Mouse (Mus musculus) testis, postnatal 14 days (tissue): ENCODE data around the gene Fam71f2.

ENCODE experiments used
- DNase-seq: peaks from one replicate; pipeline ENCODE4 v3.0.0; 2021; ENCODE audit warnings: low spot score

Fam71f2 gene

GRCm38 (mm10) chr6:29279293-29279692 is at the start of gene Fam71f2:
Fam71f2 (plus strand) TSS chr6:29279593.
- DNase-seq = no peak

GRCm38 (mm10) chr6:29230386-29230785 is 49.0 kb upstream of the Fam71f2 start:
- DNase-seq = no peak

GRCm38 (mm10) chr6:29231799-29232198 is 47.6 kb upstream of the Fam71f2 start:
- DNase-seq = no peak

- no peak for DNase-seq
Measured at GRCm38 (mm10) chr6:29232321-29232720, 47.1 kb upstream of the Fam71f2 start.

GRCm38 (mm10) chr6:29233710-29234109 is 45.7 kb upstream of the Fam71f2 start:
- no peak for DNase-seq

GRCm38 (mm10) chr6:29234272-29234671 is 45.1 kb upstream of the Fam71f2 start:
- DNase-seq = no peak

GRCm38 (mm10) chr6:29240806-29241205 is 38.6 kb upstream of the Fam71f2 start:
- DNase-seq = peak; percentile 31

GRCm38 (mm10) chr6:29241697-29242096 is 37.7 kb upstream of the Fam71f2 start:
- no peak for DNase-seq

- DNase-seq = no peak
Measured at GRCm38 (mm10) chr6:29242265-29242664, 37.1 kb upstream of the Fam71f2 start.

GRCm38 (mm10) chr6:29245272-29246120 is 33.9 kb upstream of the Fam71f2 start:
- DNase-seq = no peak

GRCm38 (mm10) chr6:29246183-29246582 is 33.2 kb upstream of the Fam71f2 start:
- no peak for DNase-seq

- DNase-seq = no peak
Measured at GRCm38 (mm10) chr6:29246585-29246984, 32.8 kb upstream of the Fam71f2 start.

- no peak for DNase-seq
Measured at GRCm38 (mm10) chr6:29247072-29247471, 32.3 kb upstream of the Fam71f2 start.

- no peak for DNase-seq
Measured at GRCm38 (mm10) chr6:29259418-29259817, 20.0 kb upstream of the Fam71f2 start.

- no peak for DNase-seq
Measured at GRCm38 (mm10) chr6:29261831-29262230, 17.6 kb upstream of the Fam71f2 start.

- no peak for DNase-seq
Measured at GRCm38 (mm10) chr6:29263650-29264455, 15.5 kb upstream of the Fam71f2 start.

- DNase-seq = no peak
Measured at GRCm38 (mm10) chr6:29264456-29264781, 15.0 kb upstream of the Fam71f2 start.

GRCm38 (mm10) chr6:29266936-29267335 is 12.5 kb upstream of the Fam71f2 start:
- DNase-seq = no peak

GRCm38 (mm10) chr6:29269006-29269668 is 10.3 kb upstream of the Fam71f2 start:
- no peak for DNase-seq

GRCm38 (mm10) chr6:29270961-29271360 is 8.4 kb upstream of the Fam71f2 start:
- no peak for DNase-seq

GRCm38 (mm10) chr6:29272312-29273072 is 6.9 kb upstream of the Fam71f2 start, which contains the start of gene Hilpda:
Hilpda (plus strand) TSS chr6:29272488.
- DNase-seq = peak; percentile 92

- DNase-seq = no peak
Measured at GRCm38 (mm10) chr6:29276746-29277145, 2.6 kb upstream of the Fam71f2 start.
